8 mouse cellular contexts compared by ENCODE assay signal in genomic region chr2:168230773-168231470, GRCm38 (mm10). TPM values are rescaled to one million over a fixed set of nuclear protein-coding genes. Genes with fewer than 3 reads are reported as not detected.
DNase-seq lines count a peak whose midpoint lies in the region; ATAC-seq and TF ChIP-seq lines count a peak whose summit lies in the region.

No protein-coding gene starts in this region.

- H3K36me3 ChIP-seq in heart, embryonic 16.5 days (ENCODE audit: control insufficient read depth, insufficient read depth) = peaks cover 18% of the 10 kb centered on the region
- H3K36me3 ChIP-seq in limb, embryonic 12.5 days = peaks cover 33% of the 10 kb centered on the region
- H3K36me3 ChIP-seq in midbrain, embryonic 12.5 days = peaks cover 26% of the 10 kb centered on the region

- H3K9ac ChIP-seq in heart, embryonic 16.5 days (ENCODE audit: low read length) = peak overlapping the region; percentile 86
- H3K9ac ChIP-seq in limb, embryonic 12.5 days (replicated peaks) = peak overlapping the region; percentile 90
- H3K9ac ChIP-seq in midbrain, embryonic 12.5 days (replicated peaks) = peak overlapping the region; percentile 97

- peak overlapping the region; percentile 100 for H3K27ac ChIP-seq in gastrocnemius, adult 2 months
- peak overlapping the region; percentile 88 for H3K27ac ChIP-seq in heart, embryonic 16.5 days (ENCODE audit: low read length)
- peak overlapping the region; percentile 87; the same call in 1 of the 2 replicates for H3K27ac ChIP-seq in limb, embryonic 12.5 days
- H3K27ac ChIP-seq in midbrain, embryonic 12.5 days (replicated peaks) = peak overlapping the region; percentile 91

- H3K4me2 ChIP-seq in heart, embryonic 16.5 days (ENCODE audit: low read depth, low read length) = peak overlapping the region; percentile 98
- H3K4me2 ChIP-seq in limb, embryonic 12.5 days = peak overlapping the region; percentile 100
- H3K4me2 ChIP-seq in midbrain, embryonic 12.5 days (replicated peaks) = peak overlapping the region; percentile 100

- H3K4me1 ChIP-seq in heart, embryonic 16.5 days (ENCODE audit: control insufficient read depth, insufficient read depth, low read length) = peaks cover 19% of the 10 kb centered on the region
- peaks cover 26% of the 10 kb centered on the region for H3K4me1 ChIP-seq in limb, embryonic 12.5 days (replicated peaks)
- peaks cover 28% of the 10 kb centered on the region for H3K4me1 ChIP-seq in midbrain, embryonic 12.5 days

- 1% methylated on average over 98 of the region's 105 CpGs for WGBS in heart, embryonic 16.5 days
- 3% methylated on average over 97 of the region's 105 CpGs for WGBS in limb, embryonic 12.5 days
- 5% methylated on average over 96 of the region's 105 CpGs for WGBS in midbrain, embryonic 12.5 days

- peak; percentile 39 for ATAC-seq in heart, embryonic 16.5 days (replicated peaks; ENCODE audit: extremely low read depth, insufficient read depth, low FRiP score)
- peak; percentile 22; the same call in 1 of the 2 replicates for ATAC-seq in limb, embryonic 12.5 days (ENCODE audit: insufficient number of reproducible peaks, insufficient read depth, low FRiP score, low TSS enrichment, low read depth)
- peak; percentile 73 for ATAC-seq in midbrain, embryonic 12.5 days (ENCODE audit: low FRiP score, low read depth)

- peak; percentile 51 for DNase-seq in gastrocnemius, adult 2 months
- no peak for DNase-seq in gastrocnemius, postnatal 25 days
- DNase-seq in CD4-positive, CD25-positive, alpha-beta regulatory T cell, adult 2 months (ENCODE audit: low read depth, low spot score) = peak; percentile 44
- peak; percentile 26 for DNase-seq in cerebellum, adult 8-10 months
- peak; percentile 8 to 37 for DNase-seq in thymus, postnatal 36 days

- no peaks in the 10 kb centered on the region for H3K9me3 ChIP-seq in heart, embryonic 16.5 days (replicated peaks; ENCODE audit: control insufficient read depth, low read length)
- H3K9me3 ChIP-seq in limb, embryonic 12.5 days = no peaks in the 10 kb centered on the region
- H3K9me3 ChIP-seq in midbrain, embryonic 12.5 days = no peaks in the 10 kb centered on the region

- intact Hi-C loops in gastrocnemius, adult 2 months (cut with DNase I) = loop anchor here (2.0 kb wide), 1 partner anchor 24 kb away; the partner anchor contains the start of gene Adnp

- no peaks in the 10 kb centered on the region for H3K27me3 ChIP-seq in heart, embryonic 16.5 days (ENCODE audit: control insufficient read depth, insufficient read depth, low read length)
- H3K27me3 ChIP-seq in limb, embryonic 12.5 days = no peaks in the 10 kb centered on the region
- H3K27me3 ChIP-seq in midbrain, embryonic 12.5 days = no peaks in the 10 kb centered on the region

- peak overlapping the region; percentile 86 for H3K4me3 ChIP-seq in gastrocnemius, adult 2 months
- H3K4me3 ChIP-seq in heart, embryonic 16.5 days (ENCODE audit: low read length) = peak overlapping the region; percentile 90
- peak overlapping the region; percentile 100 for H3K4me3 ChIP-seq in limb, embryonic 12.5 days (replicated peaks)
- H3K4me3 ChIP-seq in midbrain, embryonic 12.5 days = peak overlapping the region; percentile 100

- no peak for TF ChIP-seq CTCF in gastrocnemius, adult 2 months (IDR thresholded peaks at IDR 0.05)

RNA-seq across cellular contexts. Expression of gene Mocs3, which starts 0.5 kb away (rescaled TPM):
- total RNA-seq in gastrocnemius, adult 2 months (2021) = 1 to 10 TPM; 4.0 to 4.7 TPM
- 1 to 10 TPM; 3.9 to 4.0 TPM for total RNA-seq in gastrocnemius, postnatal 25 days (2021)
- polyA plus RNA-seq in heart, embryonic 16.5 days (2015; fragmentation: Nextera tagmentation; extraction: Ambion mirVana) = 4.3 and 4.9 TPM in 2 replicates
- polyA plus RNA-seq in limb, embryonic 12.5 days (2016; fragmentation: Nextera tagmentation; extraction: Ambion mirVana) = 9.2 and 10.8 TPM in 2 replicates
- polyA plus RNA-seq in midbrain, embryonic 12.5 days (2016; fragmentation: Nextera tagmentation; extraction: Ambion mirVana) = 11.3 and 11.7 TPM in 2 replicates

RNA-seq across cellular contexts. Expression of gene Dpm1, which starts 0.5 kb away (rescaled TPM):
- total RNA-seq in gastrocnemius, adult 2 months (2021) = 10 to 100 TPM; 71.4 to 81.4 TPM
- total RNA-seq in gastrocnemius, postnatal 25 days (2021) = 10 to 100 TPM; 70.2 to 73.6 TPM
- polyA plus RNA-seq in heart, embryonic 16.5 days (2015; fragmentation: Nextera tagmentation; extraction: Ambion mirVana) = 89.3 and 104 TPM in 2 replicates
- 72.4 and 73.8 TPM in 2 replicates for polyA plus RNA-seq in limb, embryonic 12.5 days (2016; fragmentation: Nextera tagmentation; extraction: Ambion mirVana)
- 87.5 and 99.0 TPM in 2 replicates for polyA plus RNA-seq in midbrain, embryonic 12.5 days (2016; fragmentation: Nextera tagmentation; extraction: Ambion mirVana)

RNA-seq across cellular contexts. Expression of gene Gm20716, which starts 0.8 kb away (rescaled TPM):
- total RNA-seq in gastrocnemius, adult 2 months (2021) = 10 to 100 TPM; 10.1 to 13.0 TPM
- 1 to 10 TPM; 8.2 to 9.1 TPM for total RNA-seq in gastrocnemius, postnatal 25 days (2021)
- polyA plus RNA-seq in heart, embryonic 16.5 days (2015; fragmentation: Nextera tagmentation; extraction: Ambion mirVana) = 10.8 and 11.8 TPM in 2 replicates
- 23.2 and 29.6 TPM in 2 replicates for polyA plus RNA-seq in limb, embryonic 12.5 days (2016; fragmentation: Nextera tagmentation; extraction: Ambion mirVana)
- polyA plus RNA-seq in midbrain, embryonic 12.5 days (2016; fragmentation: Nextera tagmentation; extraction: Ambion mirVana) = 23.6 and 24.7 TPM in 2 replicates

RNA-seq across cellular contexts. Expression of gene Adnp, which starts 24.0 kb away (rescaled TPM):
- total RNA-seq in gastrocnemius, adult 2 months (2021) = 10 to 100 TPM; 14.6 to 16.2 TPM
- total RNA-seq in gastrocnemius, postnatal 25 days (2021) = 10 to 100 TPM; 15.2 to 16.7 TPM
- polyA plus RNA-seq in heart, embryonic 16.5 days (2015; fragmentation: Nextera tagmentation; extraction: Ambion mirVana) = 1.4 and 1.6 TPM in 2 replicates
- polyA plus RNA-seq in limb, embryonic 12.5 days (2016; fragmentation: Nextera tagmentation; extraction: Ambion mirVana) = 6.1 and 26.0 TPM in 2 replicates
- polyA plus RNA-seq in midbrain, embryonic 12.5 days (2016; fragmentation: Nextera tagmentation; extraction: Ambion mirVana) = 7.5 and 8.7 TPM in 2 replicates

RNA-seq across cellular contexts. Expression of gene Kcng1, which starts 50.6 kb away (rescaled TPM):
- under 1 TPM in 1 of 2 experiments, not detected in 1; 0.39 TPM for total RNA-seq in gastrocnemius, adult 2 months (2021)
- total RNA-seq in gastrocnemius, postnatal 25 days (2021) = under 1 TPM; 0.21 to 0.26 TPM
- 0.17 and 0.22 TPM in 2 replicates for polyA plus RNA-seq in heart, embryonic 16.5 days (2015; fragmentation: Nextera tagmentation; extraction: Ambion mirVana)
- polyA plus RNA-seq in limb, embryonic 12.5 days (2016; fragmentation: Nextera tagmentation; extraction: Ambion mirVana) = 0.85 and 1.6 TPM in 2 replicates
- 2.3 and 3.2 TPM in 2 replicates for polyA plus RNA-seq in midbrain, embryonic 12.5 days (2016; fragmentation: Nextera tagmentation; extraction: Ambion mirVana)

Comparison
In these comparisons a context has a peak if more than half of its experiments do, and no peak if none do; other contexts are left out.
1. ATAC-seq: peak in every context shown above with its lines; median percentile 73 in midbrain, embryonic 12.5 days; 39 in heart, embryonic 16.5 days; 22 in limb, embryonic 12.5 days.